ENCODE assay signal across 14 mouse cellular contexts in genomic region chr11:115128483-115128882, GRCm38 (mm10). TPM values are rescaled to one million over a fixed set of nuclear protein-coding genes. Genes with fewer than 3 reads are reported as not detected.
"Had no signal": no experiment of that assay in that cellular context is flagged by ENCODE, and none has a peak within 500 bp of the region (broad histone marks: within the 10 kb centered on the region; RNA-seq: fewer than 3 reads in every experiment).

No protein-coding gene starts in this region.

- ATAC-seq: lung, postnatal 0 days had no signal

- H3K9ac ChIP-seq: limb, embryonic 13.5 days; liver, embryonic 14.5 days had no signal

- H3K4me1 ChIP-seq: limb, embryonic 13.5 days; midbrain, embryonic 10.5 days had no signal

- H3K4me3 ChIP-seq: layer of hippocampus, adult 2 months; limb, embryonic 13.5 days; midbrain, embryonic 10.5 days had no signal

- H3K4me2 ChIP-seq: limb, embryonic 13.5 days had no signal

- H3K27ac ChIP-seq: layer of hippocampus, adult 2 months; limb, embryonic 13.5 days; liver, embryonic 14.5 days; midbrain, embryonic 10.5 days had no signal

- H3K36me3 ChIP-seq: limb, embryonic 13.5 days; midbrain, embryonic 10.5 days had no signal

- H3K27me3 ChIP-seq: limb, embryonic 13.5 days had no signal

- H3K9me3 ChIP-seq: midbrain, embryonic 10.5 days had no signal

- DNase-seq: kidney, postnatal 10 days; kidney, postnatal 4 days; left cerebral cortex, postnatal 4 days; lung, adult 18-20 months; lung, postnatal 36 days; midbrain, embryonic 14.5 days; right cerebral cortex, adult 18-20 months; right cerebral cortex, postnatal 25 days; thymus, postnatal 4 days had no signal

RNA-seq across cellular contexts. Expression of gene Cd300lf, which starts 5.3 kb away (rescaled TPM):
- polyA plus RNA-seq: midbrain, embryonic 14.5 days had no signal
